Mouse (Mus musculus) retina, postnatal 7 days (tissue): ENCODE results near the gene Ubash3b.

Experiments used
- DNase-seq: peaks from one replicate; pipeline ENCODE4 v3.0.0-alpha.2; 2012; ENCODE audit warnings: low read depth, low spot score

The Ubash3b gene

DNA sequence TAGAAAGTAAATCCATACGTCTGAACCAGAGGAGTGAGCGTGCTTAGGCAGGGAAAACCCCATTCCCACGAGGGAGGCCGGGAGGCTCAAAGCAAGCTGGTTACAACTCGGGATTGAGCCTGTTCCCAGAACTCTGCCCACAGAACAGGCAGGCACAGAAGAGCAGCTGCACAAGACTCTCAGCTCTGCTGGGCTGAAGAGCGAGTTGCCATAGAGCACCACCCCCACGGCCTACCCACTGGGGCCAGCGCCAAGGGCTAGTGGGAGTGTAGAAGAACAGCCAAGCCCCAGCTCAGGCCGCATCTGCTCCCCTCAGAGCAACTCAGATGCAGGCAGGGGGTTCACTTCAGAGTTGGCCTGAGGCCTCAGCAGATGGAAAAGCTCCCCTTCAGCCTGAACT is 107.3 kb downstream of the Ubash3b start:
- no peak for DNase-seq

DNA sequence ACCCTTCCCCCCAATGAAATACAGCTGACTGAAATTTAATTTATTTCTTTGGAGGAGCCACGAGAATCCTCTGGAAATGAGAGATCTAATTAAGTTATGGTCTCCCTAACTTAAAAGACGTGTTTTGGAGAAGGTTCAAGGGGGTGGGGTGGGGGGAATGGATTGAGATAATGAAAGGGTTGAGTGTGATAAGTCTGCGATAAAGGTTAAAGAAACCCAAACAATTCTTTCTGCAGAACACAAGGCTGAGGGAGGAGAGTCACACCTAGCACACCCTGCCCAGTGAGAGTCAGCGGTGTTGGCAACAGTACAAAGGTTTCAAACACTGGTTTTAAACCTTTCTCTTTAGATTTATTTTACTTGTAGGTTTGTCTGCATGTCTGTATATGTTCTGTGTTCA is 108.0 kb downstream of the Ubash3b start:
- DNase-seq, result no peak

DNA sequence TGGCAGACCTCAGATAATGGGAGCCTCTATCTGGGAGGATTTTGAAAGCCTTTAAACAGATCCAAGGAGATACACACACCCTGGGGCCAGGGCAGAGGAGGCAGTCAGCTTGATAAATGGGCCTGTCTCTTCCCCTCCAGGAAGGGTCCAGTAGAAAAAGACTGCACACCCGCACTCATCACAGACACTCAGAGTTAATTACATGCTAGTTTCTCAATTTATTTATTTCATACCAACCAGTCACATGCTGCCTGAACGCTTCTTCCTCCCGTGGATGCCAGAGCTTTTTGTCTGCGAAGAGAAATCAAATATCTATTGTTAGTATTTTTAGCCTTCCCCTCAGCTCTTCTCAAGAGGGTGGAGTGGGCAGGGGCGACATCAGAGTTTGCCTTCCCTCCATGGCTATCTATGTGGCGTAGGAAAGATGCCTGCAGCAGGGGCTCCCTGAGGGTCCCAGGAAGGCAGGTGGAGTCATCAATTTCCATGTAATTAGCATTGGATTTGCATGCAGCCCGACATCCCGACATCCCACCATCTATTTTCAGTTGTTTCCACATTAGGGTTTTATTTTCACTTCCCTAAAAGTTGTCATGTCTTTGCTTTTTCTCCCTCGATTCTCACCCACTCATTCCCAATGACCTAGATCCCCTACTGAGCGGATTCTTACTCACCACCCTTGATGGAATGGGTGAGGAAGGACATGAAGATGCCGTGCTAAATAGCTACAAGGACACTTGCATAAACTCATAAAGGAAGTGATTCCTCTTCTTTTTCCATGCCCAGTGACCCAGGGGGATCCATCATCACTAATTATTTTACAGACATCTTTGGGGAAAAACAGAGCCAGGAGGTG is 110.2 kb downstream of the Ubash3b start:
- DNase-seq, result no peak

DNA sequence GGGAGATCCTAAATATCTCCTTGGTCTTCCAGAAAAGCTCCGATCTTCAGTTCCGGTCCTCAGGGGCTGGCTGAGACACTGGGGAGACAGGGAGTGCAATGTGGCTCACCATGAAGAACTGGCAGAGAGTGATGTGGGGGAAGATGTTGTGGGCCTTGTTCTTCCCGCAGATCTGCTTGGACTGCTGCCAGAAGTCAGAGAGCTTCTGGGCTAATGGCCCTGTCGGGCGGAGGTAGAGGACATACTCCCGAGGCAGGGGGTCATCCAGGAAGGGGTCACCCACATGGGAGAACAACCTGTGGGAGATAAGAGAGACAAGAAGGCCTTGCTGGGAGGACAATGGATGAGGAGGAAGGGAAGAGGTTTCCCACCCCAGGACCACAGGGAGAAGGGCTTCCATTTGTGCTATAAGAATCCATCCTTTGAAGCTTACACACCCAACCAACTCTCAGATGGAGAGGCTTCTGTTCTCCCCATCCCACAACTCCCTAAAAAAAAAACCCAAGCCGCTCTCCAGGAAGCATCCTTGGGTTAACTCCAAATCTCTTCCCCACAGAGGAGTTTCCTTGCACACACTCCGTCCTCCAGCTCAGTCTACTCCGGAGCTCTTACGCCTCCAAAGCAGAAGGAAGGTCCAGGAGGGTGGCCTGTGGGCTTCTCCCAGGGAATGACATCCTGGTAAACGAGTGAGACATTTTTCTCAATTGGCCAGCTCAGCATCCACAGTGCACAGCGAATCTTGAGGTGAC is 111.0 kb downstream of the Ubash3b start:
- DNase-seq, result no peak

DNA sequence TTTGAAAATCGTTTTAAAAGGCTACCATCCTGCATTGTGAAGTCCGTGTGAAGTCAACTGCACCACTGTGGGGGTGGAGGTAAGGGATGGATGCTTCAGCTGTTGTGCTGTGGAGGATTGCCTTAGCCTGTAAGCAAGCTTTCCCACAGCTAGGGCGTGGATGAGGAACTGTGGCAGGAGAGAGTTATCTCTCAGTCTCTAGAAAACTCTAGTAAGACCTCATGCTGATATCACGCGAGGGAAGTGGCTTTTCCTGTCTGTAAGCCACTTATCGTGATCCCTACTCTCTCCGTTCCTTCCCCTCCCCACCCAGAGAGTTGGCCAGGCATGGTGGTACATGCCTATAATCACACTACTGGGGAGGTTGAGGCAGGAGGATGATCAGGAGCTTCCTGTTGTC is 112.2 kb downstream of the Ubash3b start:
- no peak for DNase-seq

DNA sequence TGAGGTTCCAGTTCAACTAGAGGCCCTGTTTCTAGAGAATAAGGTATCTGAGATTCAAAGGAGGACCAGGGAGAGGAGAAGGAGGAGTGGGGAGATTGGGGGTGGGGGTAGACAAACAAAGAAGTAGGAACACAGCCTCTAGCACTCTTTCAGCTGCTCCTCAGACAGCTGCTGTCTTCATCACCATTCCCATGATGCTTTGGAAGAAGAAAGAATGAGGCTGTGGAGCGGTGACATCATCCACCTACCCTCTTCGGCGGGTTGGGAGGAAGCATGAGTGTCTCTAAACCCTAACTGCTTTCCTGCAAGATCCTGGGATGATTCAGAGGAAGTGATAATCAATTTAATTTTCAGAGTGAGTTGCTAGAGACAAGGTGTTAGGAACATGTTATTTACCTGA is 112.7 kb downstream of the Ubash3b start:
- no peak for DNase-seq

DNA sequence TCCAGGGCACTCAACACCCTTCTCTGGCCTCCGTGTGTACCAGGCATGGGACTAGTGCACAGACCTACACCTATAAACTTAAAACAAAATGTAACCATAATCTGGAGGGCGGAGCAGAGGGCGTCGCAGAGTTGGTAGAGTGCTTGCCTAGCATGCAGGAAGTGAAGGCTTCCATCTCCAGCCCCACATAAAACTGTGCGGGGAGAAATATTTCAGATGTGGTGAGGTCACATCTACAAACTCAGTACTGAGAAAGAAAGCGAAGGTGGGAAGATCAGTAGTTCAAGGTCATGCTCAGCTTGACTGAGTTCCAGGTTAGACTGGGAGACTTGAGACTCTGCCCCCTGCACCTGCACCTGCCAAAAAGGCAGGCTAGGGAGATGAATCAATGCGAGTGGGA is 113.3 kb downstream of the Ubash3b start:
- DNase-seq, result no peak

DNA sequence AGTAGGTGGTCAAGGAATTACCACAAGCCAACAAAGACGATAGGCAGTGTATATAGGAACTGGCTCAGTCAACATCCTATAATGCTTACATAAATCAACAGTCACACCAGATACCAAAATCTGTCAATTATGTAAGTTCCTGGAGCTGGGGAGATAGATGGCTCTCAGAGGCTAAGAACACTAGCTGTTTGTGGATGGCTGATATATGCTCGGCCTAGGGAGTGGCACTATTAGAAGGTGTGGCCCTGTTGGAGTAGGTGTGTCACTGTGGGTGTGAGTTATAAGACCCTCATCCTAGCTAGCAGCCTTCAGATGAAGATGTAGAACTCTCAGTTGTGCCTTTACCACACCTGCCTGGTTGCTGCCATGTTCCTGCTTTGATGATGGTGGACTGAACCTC is 113.8 kb downstream of the Ubash3b start:
- no peak for DNase-seq

DNA sequence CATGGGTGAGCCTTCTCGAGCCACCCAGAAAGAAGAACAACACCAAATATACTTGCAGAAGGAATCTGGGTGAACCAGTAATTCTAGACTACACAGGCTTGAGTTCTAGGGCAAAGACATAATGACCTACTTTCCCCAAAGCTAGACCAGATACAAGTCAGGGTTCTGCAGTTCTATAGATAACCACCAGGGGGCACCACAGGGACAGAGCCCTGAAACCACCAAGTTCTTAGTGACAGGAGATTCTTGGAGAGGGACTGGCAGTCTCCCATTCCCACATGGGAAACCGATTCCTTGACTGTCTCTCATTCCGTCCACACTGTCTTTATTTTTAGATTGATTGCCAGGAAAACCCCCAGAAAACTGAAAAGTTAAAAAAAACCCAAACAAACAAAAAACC is 116.9 kb downstream of the Ubash3b start:
- peak; percentile 72 for DNase-seq

DNA sequence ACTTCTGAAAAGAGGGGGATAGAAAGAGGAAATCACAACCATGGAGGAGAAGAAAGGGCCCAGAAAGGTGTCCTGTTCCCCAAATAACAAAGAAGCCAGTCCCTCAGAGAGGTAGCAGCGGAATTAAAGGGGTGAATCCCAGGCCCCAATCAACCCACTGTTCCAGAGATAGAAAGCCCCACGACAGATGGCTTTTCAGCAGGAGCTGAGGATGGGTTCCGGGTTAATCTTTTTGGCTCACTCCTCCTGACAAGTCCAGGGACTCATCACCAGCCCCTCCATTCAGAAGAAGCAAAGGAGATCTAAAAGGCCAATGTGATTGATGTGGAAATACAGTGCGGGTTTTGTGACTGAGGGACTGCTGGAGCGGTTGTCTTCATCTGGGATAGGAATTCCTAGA is 117.9 kb downstream of the Ubash3b start:
- DNase-seq, result no peak

DNA sequence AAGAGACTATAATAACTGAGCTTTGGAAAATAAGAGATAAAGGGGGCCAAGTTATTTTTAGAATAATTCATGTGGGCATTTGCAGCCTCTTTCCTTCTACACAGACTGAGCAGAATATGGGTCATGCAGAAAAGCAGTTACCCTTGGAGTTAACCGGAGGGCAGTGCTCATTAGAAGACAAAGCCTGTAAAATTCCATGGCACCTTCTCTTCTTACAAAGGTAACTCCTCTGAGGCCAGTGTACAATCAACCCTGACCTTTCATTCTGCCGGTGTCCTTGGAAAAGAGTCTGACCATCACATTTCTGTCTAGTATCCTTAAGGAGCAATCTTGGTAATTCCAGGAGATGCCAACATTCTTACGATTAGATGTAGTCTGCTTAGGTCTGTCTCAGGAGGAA is 120.1 kb downstream of the Ubash3b start:
- no peak for DNase-seq

DNA sequence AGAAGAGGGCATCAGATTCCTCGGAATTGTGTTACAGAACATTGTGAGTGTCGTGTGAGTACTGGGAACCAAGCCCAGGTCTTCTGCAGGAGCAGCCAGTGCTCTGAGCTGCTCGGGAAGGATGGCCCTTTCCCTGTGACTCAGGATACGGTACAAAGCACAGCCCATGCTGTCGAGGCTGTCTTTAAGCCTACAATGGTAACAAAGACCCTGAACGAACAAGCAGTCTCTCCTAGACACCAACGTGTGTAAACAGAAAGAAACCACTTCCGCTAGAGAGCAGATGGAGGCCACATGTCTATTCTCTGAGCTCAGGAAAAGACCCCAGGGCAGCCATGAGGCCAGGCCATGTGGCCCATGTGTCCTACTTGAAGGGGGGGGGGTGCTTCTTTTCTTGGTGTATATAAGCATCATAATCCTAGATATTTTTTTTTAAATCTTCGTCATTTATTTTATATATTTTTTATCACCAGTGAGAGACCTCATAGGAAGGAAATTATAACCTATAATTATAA is 123.3 kb downstream of the Ubash3b start:
- DNase-seq, result no peak

DNA sequence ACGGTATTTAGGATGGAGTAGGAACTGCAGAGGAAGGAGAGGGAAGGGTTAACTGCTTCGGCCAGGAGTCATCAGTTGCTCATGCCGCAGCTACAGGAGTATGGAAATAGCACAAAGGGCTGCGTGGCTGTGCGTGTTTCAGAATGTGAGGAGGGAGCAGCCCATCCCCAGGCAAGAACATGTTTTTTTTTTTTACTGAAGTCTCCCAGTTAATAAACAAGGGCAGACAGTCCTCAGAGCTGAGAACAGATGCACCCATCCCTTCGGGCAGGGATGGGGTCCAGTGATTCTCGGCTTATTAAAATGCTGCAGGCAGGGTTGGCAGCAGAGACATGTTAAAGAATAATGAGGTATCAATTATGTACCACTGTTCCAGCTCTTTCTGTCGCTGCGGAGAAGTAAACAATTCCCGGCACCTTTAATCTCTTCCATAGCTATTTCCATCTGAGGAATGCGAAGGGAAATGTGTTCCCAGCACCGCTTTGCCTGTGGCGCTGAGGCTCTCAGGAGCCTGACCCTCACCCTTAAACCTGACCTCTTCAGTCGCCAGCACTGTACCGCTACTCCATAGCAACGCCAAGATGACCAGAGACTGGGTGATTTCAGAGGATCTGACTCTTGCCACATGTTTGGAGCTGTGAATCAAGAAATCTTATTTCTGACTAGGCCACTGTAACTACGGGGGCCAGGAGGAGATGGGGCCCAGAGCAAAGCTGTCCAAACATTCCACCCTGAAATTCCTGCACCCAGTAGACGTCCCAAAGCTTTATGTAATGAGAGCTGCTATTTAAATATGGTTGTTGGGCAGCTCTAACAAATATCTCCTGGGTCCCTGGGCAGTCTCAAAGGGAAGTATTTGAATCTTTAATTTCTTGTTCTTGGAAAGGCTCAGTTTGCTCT is 129.7 kb downstream of the Ubash3b start:
- no peak for DNase-seq

DNA sequence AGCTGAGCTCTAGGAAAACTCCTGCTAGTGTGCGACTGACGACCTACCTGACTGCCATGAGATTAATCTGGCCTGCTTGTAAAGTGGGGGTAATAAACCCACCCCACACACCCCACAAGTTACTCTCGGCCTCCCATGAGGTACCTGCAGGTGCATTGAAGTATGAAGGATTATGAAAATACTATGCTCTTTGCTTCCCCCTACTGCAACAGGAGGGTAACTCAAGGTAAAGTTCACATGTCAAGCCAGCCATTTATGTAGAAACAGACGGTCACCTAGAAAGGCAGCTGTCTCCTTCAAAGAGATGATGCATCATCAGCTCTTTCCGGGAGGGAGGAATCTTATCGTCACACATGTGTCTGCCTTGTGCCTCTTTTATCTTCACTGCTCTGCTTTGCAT is 131.7 kb downstream of the Ubash3b start:
- DNase-seq, result no peak

DNA sequence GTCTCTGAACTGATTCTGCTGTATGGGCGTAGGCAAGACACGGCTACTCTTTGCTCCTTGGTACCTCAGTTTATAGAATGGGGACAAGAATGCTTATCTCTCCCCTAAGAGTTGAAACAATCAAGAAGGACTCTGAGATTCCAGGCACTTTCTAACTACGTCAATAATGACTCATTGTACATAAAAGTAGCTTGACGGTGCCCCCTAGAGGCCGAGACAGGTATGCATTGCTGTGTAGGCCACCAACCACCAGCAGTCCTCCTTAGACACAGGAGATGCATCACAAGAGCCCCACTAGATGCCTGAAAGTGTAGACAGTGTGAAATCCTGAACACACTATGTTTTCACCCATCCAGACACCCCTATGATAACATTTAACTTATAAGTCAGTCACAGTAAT is 133.0 kb downstream of the Ubash3b start:
- no peak for DNase-seq

DNA sequence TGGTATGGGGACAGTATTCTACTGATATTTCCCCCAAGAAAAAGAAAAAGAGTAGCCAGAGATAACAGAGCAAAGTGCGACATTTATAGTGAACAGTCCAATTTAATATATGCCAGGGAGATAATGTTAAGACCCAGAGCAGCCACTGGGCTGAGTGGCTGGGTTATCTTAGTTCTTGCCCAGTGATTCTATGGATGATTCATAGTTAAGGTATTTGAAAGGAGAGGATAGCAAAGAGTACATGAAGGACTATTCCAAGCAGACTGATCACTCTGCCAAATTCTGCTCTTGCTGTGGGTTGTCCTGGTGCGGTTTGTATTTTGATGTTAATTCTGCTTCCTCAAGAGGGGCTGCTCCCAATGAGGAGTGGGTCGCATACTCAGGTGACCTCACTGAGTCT is 139.8 kb downstream of the Ubash3b start:
- no peak for DNase-seq

DNA sequence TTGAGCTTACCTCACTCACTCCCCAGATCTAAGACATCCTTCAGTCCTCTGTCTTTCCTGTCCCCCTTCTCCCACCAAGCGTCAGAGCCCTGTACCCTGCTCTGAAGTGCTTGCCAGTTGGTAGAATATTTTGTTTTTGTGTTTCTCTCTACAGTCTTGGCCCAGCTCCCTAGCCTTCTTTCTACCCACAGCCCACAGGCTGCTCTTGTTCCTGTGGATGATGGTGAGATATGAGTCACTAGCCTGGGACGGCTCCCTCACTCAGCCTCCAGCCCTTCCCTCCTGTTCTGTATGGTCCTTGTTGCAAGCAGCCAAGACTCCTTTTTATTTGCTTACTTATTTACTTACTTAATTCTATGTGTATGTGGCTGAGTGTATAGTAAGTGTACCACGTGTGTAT is 141.0 kb downstream of the Ubash3b start:
- no peak for DNase-seq

DNA sequence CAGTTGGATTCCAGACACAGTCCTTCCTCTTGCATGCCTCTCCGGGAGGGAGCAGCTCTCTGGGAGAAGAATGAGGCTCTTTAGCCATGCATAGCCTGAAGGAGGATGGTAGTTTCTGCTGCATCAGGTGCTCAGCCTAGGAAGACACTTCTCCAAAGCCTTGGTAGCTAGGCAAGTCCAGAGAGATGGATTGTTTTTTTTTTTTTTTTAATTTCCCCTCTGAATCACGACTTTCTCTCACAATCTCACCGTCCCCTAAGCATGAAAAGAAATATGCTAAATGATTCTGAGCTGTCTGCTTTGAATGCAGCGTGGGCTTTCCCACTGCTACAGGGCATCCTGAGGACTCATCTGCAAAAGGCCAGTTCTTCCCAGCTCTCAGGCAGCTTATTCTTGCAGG is 147.0 kb downstream of the Ubash3b start:
- DNase-seq, result no peak

DNA sequence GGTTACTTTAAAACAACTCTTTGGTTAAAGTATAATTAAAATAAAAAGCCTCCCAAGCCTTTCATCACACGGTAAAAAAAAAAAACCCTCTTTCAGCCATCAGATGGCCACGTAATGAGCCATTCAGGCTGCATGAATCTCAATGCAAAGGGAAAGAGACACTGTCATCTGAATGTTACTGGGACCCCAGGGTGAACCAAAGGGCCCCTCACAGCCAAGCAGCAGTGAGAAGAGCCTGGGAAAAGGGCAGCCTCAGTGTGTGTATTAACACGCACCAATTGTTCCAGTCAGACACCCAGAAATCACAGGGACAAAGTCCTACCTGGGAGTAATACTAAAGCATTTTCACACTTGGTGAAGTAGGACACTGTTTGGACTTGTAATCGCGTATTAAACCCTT is 149.0 kb downstream of the Ubash3b start:
- DNase-seq, result no peak

DNA sequence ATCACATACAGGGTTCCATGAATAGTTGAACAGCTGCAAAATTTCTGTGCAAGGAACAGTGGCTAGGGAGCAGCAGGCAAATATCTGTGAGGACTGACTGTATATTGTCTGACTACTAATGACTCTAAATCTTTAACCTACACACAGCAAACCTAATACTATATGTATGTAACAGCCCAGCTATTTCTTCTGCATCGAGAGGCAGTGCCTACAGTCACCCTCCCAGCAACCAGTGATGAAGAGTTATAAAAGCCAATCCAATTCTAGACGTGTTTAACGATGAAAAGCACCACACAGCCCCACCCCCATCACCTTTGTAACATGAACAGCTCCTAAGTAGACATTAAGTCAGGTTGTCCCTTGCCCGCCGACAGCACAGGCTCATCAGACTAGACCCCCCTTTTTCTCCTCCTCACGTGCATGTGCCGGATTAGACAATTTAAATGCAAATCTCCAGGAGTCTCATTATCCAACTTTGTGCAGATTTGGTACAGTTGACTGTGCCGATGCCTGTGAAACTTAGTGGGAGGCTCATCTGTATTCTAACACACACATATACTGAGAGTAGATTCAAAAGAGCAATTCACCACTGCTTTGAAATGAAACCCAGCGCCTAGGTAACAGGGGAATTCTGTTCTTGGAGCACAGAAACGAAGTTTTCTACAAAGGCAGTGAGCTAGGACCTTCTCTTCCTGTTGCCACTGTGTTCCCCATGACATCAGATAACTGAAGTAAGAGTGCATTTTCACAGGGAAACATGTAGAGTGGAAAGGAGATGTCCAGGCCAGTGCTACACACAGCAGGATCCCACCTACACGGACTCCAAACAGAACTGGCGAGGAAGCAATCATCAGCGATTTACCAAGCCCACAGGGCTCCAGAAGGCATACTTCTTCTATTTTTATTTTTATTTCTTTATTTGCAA is 149.7 kb downstream of the Ubash3b start:
- no peak for DNase-seq

DNA sequence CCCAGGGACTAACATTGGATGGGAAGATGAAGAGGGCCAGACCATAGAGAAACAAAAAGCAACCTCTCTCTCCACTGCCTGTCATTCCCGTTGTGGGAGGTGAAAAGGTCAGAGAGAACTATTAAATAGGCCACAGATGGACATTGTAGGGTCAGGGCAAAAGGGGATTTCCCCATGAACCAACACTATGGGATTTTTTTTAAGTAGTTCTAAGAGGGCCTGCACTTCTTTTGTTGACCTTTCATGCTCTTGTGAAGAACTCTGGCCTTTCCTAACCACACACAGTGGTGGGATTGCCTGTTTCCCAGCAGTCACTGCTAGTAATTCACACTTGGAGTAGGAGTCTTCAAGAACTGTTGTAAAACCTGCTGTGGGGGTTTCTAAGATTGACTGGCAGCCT is 153.7 kb downstream of the Ubash3b start:
- no peak for DNase-seq
